Mouse (Mus musculus) myocyte (in vitro differentiated cells): ENCODE results near the gene Samd8. TPM values are rescaled to one million over a fixed set of nuclear protein-coding genes. Genes with fewer than 3 reads are reported as not detected.

Experiments used
- H3K27me3 ChIP-seq: one replicate; pipeline ENCODE4 v1.6.1; 2011; ENCODE audit not compliant: control insufficient read depth, insufficient read depth, insufficient read length
- H3K36me3 ChIP-seq: one replicate; pipeline ENCODE4 v1.6.1; 2011; ENCODE audit not compliant: control insufficient read depth, insufficient read depth
- H3K4me2 ChIP-seq: one replicate; pipeline ENCODE4 v1.6.1; 2011; ENCODE audit warnings: low read depth, control low read depth
- H3K4me3 ChIP-seq: one replicate; pipeline ENCODE4 v1.5.1; 2011; ENCODE audit warnings: mild to moderate bottlenecking, control low read depth, moderate library complexity
- H3K79me2 ChIP-seq: one replicate; pipeline ENCODE4 v1.6.1; 2011; ENCODE audit not compliant: control insufficient read depth, insufficient read depth
- H3ac ChIP-seq: one replicate; pipeline ENCODE4 v1.6.1; 2011; ENCODE audit not compliant: control insufficient read depth, insufficient read length
- CEBPB ChIP-seq: IDR thresholded peaks from 2 replicates; pipeline ENCODE4 v1.6.1; 2011; ENCODE audit warnings: mild to moderate bottlenecking, moderate library complexity; ENCODE audit not compliant: poor library complexity, insufficient read depth, severe bottlenecking
- E2F4 ChIP-seq: IDR thresholded peaks from one replicate; pipeline ENCODE4 v1.6.1; 2011; ENCODE audit warnings: mild to moderate bottlenecking, control low read depth, moderate library complexity; ENCODE audit not compliant: insufficient read depth
- MAX ChIP-seq: IDR thresholded peaks from one replicate; pipeline ENCODE4 v1.6.1; 2011; ENCODE audit warnings: low read depth, mild to moderate bottlenecking, control low read depth
- MYOD1 ChIP-seq, 3 experiments: IDR thresholded peaks; one replicate each; pipeline ENCODE4 v1.6.1; 2011; ENCODE audit warnings: control low read depth in 2 of 3, low read depth in 2 of 3, mild to moderate bottlenecking in 2 of 3, moderate library complexity in 1 of 3; ENCODE audit not compliant: insufficient read length in 2 of 3, control insufficient read depth in 1 of 3
- MYOG ChIP-seq, 3 experiments: IDR thresholded peaks; one replicate each; pipeline ENCODE4 v1.6.1; 2011; ENCODE audit warnings: control low read depth in 2 of 3, low read depth in 2 of 3, mild to moderate bottlenecking in 2 of 3; ENCODE audit not compliant: insufficient read length in 2 of 3, control insufficient read depth in 1 of 3, insufficient read depth in 1 of 3
- POLR2A ChIP-seq: IDR thresholded peaks from one replicate; pipeline ENCODE4 v1.6.1; 2011; ENCODE audit warnings: low read depth, mild to moderate bottlenecking, control low read depth, moderate library complexity; ENCODE audit not compliant: insufficient read length
- POLR2AphosphoS2 ChIP-seq: IDR thresholded peaks from one replicate; pipeline ENCODE4 v1.6.1; 2011; ENCODE audit warnings: low read depth, control low read depth; ENCODE audit not compliant: insufficient read length
- REST ChIP-seq: IDR thresholded peaks from one replicate; pipeline ENCODE4 v1.6.1; 2011; ENCODE audit warnings: mild to moderate bottlenecking, control low read depth, moderate library complexity; ENCODE audit not compliant: insufficient read depth, insufficient read length
- SRF ChIP-seq: IDR thresholded peaks from one replicate; pipeline ENCODE4 v1.6.1; 2011; ENCODE audit warnings: low read depth; ENCODE audit not compliant: control insufficient read depth, insufficient read length
- TCF12 ChIP-seq: IDR thresholded peaks from one replicate; pipeline ENCODE4 v1.6.1; 2011; ENCODE audit warnings: mild to moderate bottlenecking, control low read depth; ENCODE audit not compliant: poor library complexity, insufficient read depth, severe bottlenecking
- TCF3 ChIP-seq: IDR thresholded peaks from one replicate; pipeline ENCODE4 v1.6.1; 2011; ENCODE audit warnings: low read depth, control low read depth; ENCODE audit not compliant: insufficient read length
- USF1 ChIP-seq: IDR thresholded peaks from one replicate; pipeline ENCODE4 v1.6.1; 2011; ENCODE audit warnings: low read depth, mild to moderate bottlenecking, control low read depth, moderate library complexity
- polyA plus RNA-seq: library from polyadenylated mRNA; unstranded; fragments of >200 nt; fragmentation: generic; extraction: Trizol; gene quantifications from one replicate; pipeline ENCODE4 v1.2.1, GENCODE M21; 2012; ENCODE audit warnings: missing spikeins

Samd8 gene
- polyA plus RNA-seq, 1 experiment: 27.8 TPM

DNA sequence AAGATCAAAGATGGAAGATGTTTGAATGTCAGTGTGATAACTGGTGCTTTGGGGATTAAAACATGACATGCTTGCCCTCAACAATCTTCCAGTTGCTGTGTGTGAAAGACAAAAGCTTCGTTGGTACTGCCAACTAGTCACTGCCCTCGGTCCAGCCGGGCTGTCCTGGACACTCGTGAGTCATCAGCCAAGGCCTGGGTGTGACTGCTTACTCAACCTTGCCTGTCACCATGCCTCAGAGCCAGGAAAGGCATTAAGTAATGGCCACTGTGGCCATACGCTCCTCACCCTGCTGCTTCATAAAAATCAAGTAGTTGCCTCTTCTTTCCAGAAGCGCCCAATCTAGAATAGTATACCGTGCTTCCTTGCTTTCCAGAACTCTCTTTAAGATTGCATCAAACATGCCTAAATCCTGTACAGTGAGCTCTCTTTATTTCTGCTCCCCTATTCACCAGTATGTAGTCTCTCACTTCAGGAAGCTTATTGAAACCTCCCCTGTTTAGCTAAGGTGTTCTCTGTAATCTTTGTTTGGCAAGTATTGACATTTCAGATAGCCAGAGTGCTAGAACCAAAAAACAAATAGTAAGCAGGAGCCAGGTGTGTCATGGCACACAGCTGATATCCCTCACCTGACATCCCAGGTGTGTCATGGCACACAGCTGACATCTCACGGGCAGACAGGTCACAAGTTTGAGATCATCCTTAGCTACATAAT lies 58.0 kb downstream of the Samd8 start:
- Histone ChIP-seq H3K36me3 (no peaks in the 10 kb centered on the region), H3K4me3 (no peak overlapping the region), H3K4me2 (peak overlapping the region; percentile 53), H3K27me3 (no peaks in the 10 kb centered on the region), H3K79me2 (no peaks in the 10 kb centered on the region), H3ac (no peak overlapping the region)
- TF ChIP-seq MAX (no peak), CEBPB (peak; percentile 46; the same call in 1 of the 2 replicates), MYOG (IDR thresholded peaks at IDR 0.05; ENCODE audit: control insufficient read depth in 1 of 3, insufficient read depth in 1 of 3, insufficient read length in 2 of 3, low read depth in 2 of 3) (peak in 1 of 3 experiments; percentile 49), POLR2AphosphoS2 (peak; percentile 19), MYOD1 (IDR thresholded peaks at IDR 0.05; ENCODE audit: control insufficient read depth in 1 of 3, insufficient read length in 2 of 3, low read depth in 2 of 3) (peak in 1 of 3 experiments; percentile 61), TCF12 (no peak), E2F4 (no peak)

DNA sequence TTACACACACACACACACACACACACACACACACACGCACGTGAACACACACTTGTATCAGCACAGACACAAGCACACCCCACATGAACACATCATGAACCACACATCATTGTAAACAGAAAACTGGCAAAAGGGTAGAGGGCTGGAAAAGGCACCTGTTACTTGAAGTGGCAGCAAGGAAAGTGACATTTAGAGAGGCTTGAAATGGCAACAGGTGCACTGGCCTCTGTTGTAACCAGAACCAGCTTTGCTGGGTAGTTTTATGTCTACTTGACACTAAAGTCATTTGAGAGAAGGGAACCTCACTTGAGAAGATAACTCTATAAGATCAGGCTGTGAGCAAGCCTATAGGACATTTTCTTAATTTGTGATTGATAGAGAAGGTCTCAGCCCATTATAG lies 59.1 kb downstream of the Samd8 start:
- no peak for TF ChIP-seq E2F4
- TF ChIP-seq USF1: no peak
- no peak for TF ChIP-seq POLR2A
- peak; percentile 64 to 84 (median 65) for TF ChIP-seq MYOD1 (IDR thresholded peaks at IDR 0.05; ENCODE audit: control insufficient read depth in 1 of 3, insufficient read length in 2 of 3, low read depth in 2 of 3)
- no peak for TF ChIP-seq POLR2AphosphoS2
- TF ChIP-seq TCF12: peak; percentile 32
- no peak for TF ChIP-seq SRF
- no peak for TF ChIP-seq TCF3
- peak in 1 of 3 experiments; percentile 58 for TF ChIP-seq MYOG (IDR thresholded peaks at IDR 0.05; ENCODE audit: control insufficient read depth in 1 of 3, insufficient read depth in 1 of 3, insufficient read length in 2 of 3, low read depth in 2 of 3)
- TF ChIP-seq REST: no peak
- TF ChIP-seq CEBPB: no peak
- no peak for TF ChIP-seq MAX

DNA sequence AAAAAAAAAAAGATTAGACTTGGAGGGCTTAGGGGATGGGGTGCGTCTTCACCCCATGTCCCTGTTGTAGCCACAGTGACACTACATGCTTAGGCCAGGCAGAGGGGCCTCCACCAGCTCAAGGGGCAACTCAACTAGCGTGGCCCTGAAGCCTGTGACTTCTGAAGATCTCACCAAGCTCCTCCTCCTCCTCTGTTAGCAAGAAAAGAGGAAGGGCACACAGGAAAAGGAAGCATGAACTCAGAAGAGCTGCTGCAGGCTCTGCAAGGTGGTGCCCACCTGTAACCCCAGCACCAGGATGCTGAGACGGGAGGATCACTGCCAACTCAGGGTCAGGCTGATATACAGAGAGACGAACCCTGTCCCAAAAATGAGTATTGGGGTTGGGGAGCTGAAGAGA lies 61.0 kb downstream of the Samd8 start:
- H3K36me3 ChIP-seq: no peaks in the 10 kb centered on the region
- H3K4me3 ChIP-seq: no peak overlapping the region
- no peaks in the 10 kb centered on the region for H3K79me2 ChIP-seq
- H3ac ChIP-seq: no peak overlapping the region
- H3K27me3 ChIP-seq: no peaks in the 10 kb centered on the region
- TF ChIP-seq POLR2AphosphoS2 (no peak), MYOD1 (IDR thresholded peaks at IDR 0.05; ENCODE audit: control insufficient read depth in 1 of 3, insufficient read length in 2 of 3, low read depth in 2 of 3) (no peak), MYOG (IDR thresholded peaks at IDR 0.05; ENCODE audit: control insufficient read depth in 1 of 3, insufficient read depth in 1 of 3, insufficient read length in 2 of 3, low read depth in 2 of 3) (no peak), POLR2A (no peak), TCF3 (no peak), CEBPB (no peak), REST (no peak), MAX (no peak), USF1 (no peak), E2F4 (no peak), TCF12 (no peak), SRF (no peak)
- no peak overlapping the region for H3K4me2 ChIP-seq

More for the DNA sequence above, 59.1 kb downstream of the Samd8 start:
- Histone ChIP-seq H3K79me2 (no peaks in the 10 kb centered on the region), H3K4me3 (no peak overlapping the region), H3K36me3 (no peaks in the 10 kb centered on the region), H3ac (no peak overlapping the region), H3K4me2 (no peak overlapping the region), H3K27me3 (no peaks in the 10 kb centered on the region)

DNA sequence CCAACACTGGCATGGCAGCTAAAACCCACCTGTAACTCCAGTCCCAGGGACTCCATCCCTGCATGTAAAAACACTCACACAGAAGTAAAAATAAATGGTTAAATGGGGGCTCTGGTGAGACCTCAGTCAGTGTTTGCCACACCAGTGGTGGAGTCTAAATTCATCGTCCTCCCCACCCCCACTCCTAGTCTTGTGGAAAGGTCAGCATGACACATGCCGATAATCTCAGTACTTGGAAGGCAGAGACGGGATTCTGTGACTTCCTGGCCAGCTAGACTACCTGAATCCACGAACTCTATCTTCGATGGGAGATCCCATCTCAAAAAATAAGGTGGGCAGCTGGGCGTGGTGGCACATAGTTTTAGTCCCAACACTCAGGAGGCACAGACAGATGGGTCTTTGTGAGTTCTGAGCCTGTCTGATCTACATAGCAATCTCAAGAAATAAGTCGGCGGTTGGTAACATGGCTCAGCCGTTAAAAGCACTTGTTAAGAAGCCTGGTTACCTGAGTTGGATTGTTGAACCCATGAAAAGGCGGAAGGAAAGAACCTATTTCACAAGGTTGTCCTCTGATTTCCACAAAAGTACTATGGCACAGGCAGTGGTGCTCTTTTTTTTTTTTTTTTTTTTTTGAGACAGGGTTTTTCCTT lies 61.5 kb downstream of the Samd8 start:
- no peaks in the 10 kb centered on the region for H3K79me2 ChIP-seq
- H3ac ChIP-seq: no peak overlapping the region
- no peaks in the 10 kb centered on the region for H3K27me3 ChIP-seq
- no peak overlapping the region for H3K4me2 ChIP-seq
- H3K4me3 ChIP-seq: no peak overlapping the region
- H3K36me3 ChIP-seq: no peaks in the 10 kb centered on the region
- TF ChIP-seq TCF3 (no peak), POLR2A (no peak), MAX (no peak), CEBPB (no peak), REST (no peak), SRF (no peak)

DNA sequence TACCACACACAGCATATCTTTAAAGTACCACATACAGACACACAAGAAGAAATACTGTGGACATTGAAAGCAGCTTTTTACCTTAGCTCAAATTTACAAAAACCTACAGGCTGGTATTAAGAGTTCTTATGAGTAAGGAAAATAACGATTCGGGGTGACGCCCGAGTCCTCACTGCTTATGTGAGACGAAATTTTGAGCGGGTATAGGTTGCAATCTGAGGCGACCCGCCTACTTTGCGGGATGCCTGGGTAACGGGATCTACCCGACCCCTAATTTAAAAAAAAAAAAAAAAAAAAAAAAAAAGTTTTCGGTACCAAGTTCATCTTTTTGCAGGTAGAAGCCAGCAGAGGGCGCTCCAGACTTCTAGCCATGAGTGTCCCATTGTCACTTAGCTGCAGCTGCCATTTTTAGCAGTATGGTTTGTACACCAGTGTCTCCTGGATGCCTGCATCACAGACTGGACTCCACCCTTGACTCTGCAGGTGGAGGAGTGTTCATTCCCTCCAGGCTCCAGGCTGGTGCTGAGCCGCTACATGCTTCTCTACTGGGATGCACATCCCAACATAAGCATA lies 62.3 kb downstream of the Samd8 start:
- Histone ChIP-seq H3K27me3 (no peaks in the 10 kb centered on the region), H3K36me3 (no peaks in the 10 kb centered on the region), H3K4me3 (no peak overlapping the region), H3K4me2 (peak overlapping the region; percentile 25), H3K79me2 (no peaks in the 10 kb centered on the region), H3ac (no peak overlapping the region)
- no peak for TF ChIP-seq TCF3
- TF ChIP-seq MYOG (IDR thresholded peaks at IDR 0.05; ENCODE audit: control insufficient read depth in 1 of 3, insufficient read depth in 1 of 3, insufficient read length in 2 of 3, low read depth in 2 of 3): no peak
- TF ChIP-seq USF1: no peak
- TF ChIP-seq POLR2A: no peak
- TF ChIP-seq MYOD1 (IDR thresholded peaks at IDR 0.05; ENCODE audit: control insufficient read depth in 1 of 3, insufficient read length in 2 of 3, low read depth in 2 of 3): no peak
- no peak for TF ChIP-seq MAX
- no peak for TF ChIP-seq SRF
- TF ChIP-seq TCF12: no peak
- TF ChIP-seq CEBPB: no peak
- TF ChIP-seq POLR2AphosphoS2: no peak
- TF ChIP-seq E2F4: no peak
